Mouse (Mus musculus) embryonic facial prominence, embryonic 10.5 days (tissue): ENCODE measurements at regions not wholly inside any gene's neighbourhood (a gene's known extent, or its start where the extent isn't known, plus 50 kb on each side); places are given as distances from the start of the nearest gene placed in this dataset.

ENCODE experiments used
- DNase-seq: peaks from one replicate; pipeline ENCODE4 v3.0.0-alpha.2; 2017; ENCODE audit warnings: low spot score
- H3K27ac ChIP-seq: fragments of 300-500 bp; sonication (generic); replicated peaks from 2 replicates; pipeline ENCODE4 v1.5.1; 2016; ENCODE audit warnings: mild to moderate bottlenecking
- H3K27me3 ChIP-seq: fragments of 300-500 bp; sonication (generic); replicated peaks from 2 replicates; pipeline ENCODE4 v1.6.1; 2016; ENCODE audit warnings: low read depth, mild to moderate bottlenecking; ENCODE audit not compliant: poor library complexity, severe bottlenecking
- H3K36me3 ChIP-seq: fragments of 300-500 bp; sonication (generic); replicated peaks from 2 replicates; pipeline ENCODE4 v1.6.1; 2016; ENCODE audit warnings: mild to moderate bottlenecking, moderate library complexity
- H3K4me1 ChIP-seq: fragments of 300-500 bp; sonication (generic); 2 replicates; pipeline ENCODE4 v1.6.1; 2016
- H3K4me3 ChIP-seq: fragments of 300-500 bp; sonication (generic); 2 replicates; pipeline ENCODE4 v1.5.1; 2016; ENCODE audit warnings: mild to moderate bottlenecking, moderate library complexity
- H3K9me3 ChIP-seq: fragments of 300-500 bp; sonication (generic); 2 replicates; pipeline ENCODE4 v1.6.1; 2016; ENCODE audit warnings: mild to moderate bottlenecking
- WGBS: fragments of 180-500 bp; shearing (Covaris S2); methylation state at CpG from one replicate; pipeline ENCODE4 v1.1.7; 2016; 5-methylcytosine and 5-hydroxymethylcytosine counted together

DNA sequence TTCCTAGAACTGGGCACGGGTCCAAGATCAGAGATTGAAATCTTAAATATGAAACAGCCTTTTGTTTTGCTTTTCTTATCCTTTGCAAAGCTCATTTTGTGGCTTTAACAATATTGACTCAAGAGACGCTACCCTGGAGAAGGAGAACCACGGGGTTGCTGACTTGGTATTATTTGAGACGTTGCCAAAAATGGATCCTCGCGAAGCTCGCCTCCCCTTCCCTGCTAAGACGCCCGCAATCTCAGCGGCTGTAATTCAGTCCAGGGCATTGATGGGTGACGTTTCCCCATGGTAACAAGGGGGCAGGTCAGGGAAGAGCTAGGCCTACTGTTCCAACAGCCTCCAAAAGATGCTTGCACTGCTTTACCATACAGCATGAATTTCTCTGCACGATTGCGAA is 131.5 kb upstream of the Nav3 start:
- no peak for DNase-seq
- no peaks in the 10 kb centered on the region for H3K36me3 ChIP-seq
- 0 out of 2 replicates have a peak, but pooled peaks cover 3% of the 10 kb centered on the region for H3K4me1 ChIP-seq
- no peaks in the 10 kb centered on the region for H3K27me3 ChIP-seq
- H3K9me3 ChIP-seq, result no peaks in the 10 kb centered on the region
- 80% methylated on average over 13 of the region's 13 CpGs for WGBS
- no peak overlapping the region for H3K27ac ChIP-seq
- no peak overlapping the region for H3K4me3 ChIP-seq

DNA sequence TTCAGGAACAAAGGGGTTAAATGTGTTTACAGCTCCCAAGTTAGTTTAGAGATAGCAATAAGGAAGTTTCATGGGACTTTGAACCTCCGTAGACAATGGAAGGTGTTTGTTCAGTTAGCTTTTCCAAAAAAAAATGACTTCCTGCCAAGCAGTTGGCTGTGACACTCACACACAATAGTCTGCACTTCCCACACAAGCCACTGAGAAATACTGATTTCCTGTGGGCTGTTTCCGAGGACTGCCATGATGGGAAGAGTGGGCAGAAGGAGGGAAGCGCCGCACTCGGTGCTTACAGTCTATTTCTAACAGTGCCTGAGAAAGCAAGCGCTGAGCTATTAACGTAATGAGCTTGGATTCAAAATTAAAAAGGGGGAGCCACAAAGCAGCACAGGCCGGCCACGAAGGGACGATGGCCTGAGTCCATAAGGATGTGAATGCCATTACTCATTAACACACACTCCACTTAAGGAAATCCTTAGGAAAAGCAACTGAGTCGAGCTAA is 144.4 kb upstream of the Nav3 start:
- Histone ChIP-seq H3K27me3 (no peaks in the 10 kb centered on the region), H3K9me3 (no peaks in the 10 kb centered on the region), H3K27ac (no peak overlapping the region), H3K36me3 (no peaks in the 10 kb centered on the region), H3K4me3 (no peak overlapping the region), H3K4me1 (no peaks in the 10 kb centered on the region)
- no peak for DNase-seq
- WGBS, result 81% methylated on average over 11 of the region's 11 CpGs

DNA sequence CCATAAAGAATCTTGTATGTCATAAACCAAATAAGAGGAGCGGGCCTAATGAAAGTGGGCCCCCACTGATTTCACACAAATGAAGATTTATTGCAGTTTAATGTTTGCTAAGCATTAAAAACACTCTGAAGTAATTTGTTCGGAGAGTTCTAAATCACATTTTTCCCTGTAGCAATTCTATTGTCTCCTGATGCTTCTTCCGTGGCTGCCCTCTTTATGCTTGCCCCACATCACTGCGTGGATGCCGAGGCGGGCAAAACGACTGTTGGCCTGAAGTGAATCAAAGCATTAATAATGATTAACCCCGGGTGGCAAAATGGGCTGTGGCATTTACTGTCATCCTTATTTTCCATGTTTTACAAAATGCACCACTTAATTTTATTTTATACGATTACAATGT is 134.9 kb upstream of the E2f7 start:
- H3K4me3 ChIP-seq, result no peak overlapping the region
- H3K36me3 ChIP-seq, result no peaks in the 10 kb centered on the region
- H3K27me3 ChIP-seq, result no peaks in the 10 kb centered on the region
- H3K4me1 ChIP-seq, result no peaks in the 10 kb centered on the region
- no peak overlapping the region for H3K27ac ChIP-seq
- no peak for DNase-seq
- WGBS, result 90% methylated on average over 9 of the region's 9 CpGs
- peaks cover 9% of the 10 kb centered on the region for H3K9me3 ChIP-seq

DNA sequence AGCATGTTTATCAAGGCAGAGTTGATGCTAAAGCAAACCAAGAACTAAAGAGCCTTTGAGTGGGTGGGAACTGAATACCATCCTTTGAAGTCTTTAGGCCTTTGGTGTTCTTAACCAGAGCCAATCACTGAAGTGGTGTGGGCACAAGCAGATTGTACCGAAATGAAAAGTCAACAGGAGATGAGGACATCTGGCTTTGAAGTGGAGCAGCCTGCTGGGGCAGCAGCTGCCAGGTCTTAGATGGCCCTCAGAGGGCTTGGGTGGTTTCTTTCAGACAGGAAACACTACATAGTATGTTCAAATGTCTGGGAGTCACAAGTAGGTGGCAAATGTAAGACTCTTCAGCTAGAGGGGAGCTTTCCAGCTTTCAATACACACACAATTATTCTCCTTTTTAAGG is 128.2 kb upstream of the E2f7 start:
- Histone ChIP-seq H3K4me1 (no peaks in the 10 kb centered on the region), H3K27ac (no peak overlapping the region), H3K4me3 (no peak overlapping the region), H3K36me3 (no peaks in the 10 kb centered on the region), H3K27me3 (no peaks in the 10 kb centered on the region), H3K9me3 (peaks cover 9% of the 10 kb centered on the region)
- no peak for DNase-seq
- WGBS, result 50% methylated on average over 1 of the region's 1 CpGs

DNA sequence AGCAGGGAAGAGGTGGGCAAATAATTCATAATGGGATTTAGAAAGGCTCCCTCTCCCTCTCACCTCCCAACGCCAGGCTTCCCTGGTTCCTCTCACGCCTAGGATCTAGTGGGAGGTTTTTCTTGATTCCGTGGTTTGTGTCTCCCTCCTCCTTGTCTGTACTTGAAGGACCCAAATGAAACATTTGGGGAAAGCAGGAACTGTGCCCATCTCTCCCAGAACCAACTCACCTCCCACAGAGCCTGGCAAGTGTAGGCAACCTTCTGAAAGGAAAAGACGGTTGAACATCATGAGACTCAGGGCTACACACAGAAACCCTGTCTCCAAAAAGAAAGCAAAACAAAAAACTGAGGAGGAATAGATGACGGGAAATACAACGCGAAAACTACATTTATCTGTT is 126.0 kb upstream of the E2f7 start:
- peaks cover under 1% of the 10 kb centered on the region; the same call in 1 of the 2 replicates for H3K9me3 ChIP-seq
- no peaks in the 10 kb centered on the region for H3K36me3 ChIP-seq
- no peaks in the 10 kb centered on the region for H3K27me3 ChIP-seq
- H3K27ac ChIP-seq, result no peak overlapping the region
- 81% methylated on average over 7 of the region's 7 CpGs for WGBS
- DNase-seq, result no peak
- no peaks in the 10 kb centered on the region for H3K4me1 ChIP-seq
- no peak overlapping the region for H3K4me3 ChIP-seq

DNA sequence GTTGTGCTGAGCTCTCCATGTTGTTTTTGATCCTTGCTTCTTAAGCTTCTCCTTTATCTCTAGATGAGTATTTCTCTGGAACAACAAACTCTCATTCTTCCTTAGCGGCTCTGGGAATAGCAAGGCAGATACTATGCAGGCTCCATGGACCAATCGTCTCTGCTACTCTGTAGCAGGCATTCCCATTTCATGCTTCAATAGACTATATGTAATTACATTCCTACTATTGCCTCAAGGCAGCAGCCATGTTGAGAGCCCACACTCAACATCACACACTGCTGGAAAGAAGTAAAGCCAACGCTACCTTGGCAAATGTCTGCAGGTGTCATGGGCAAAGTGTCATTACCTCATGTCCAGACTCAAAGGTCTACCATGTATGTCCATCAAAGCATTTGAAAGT is 119.6 kb upstream of the E2f7 start:
- Histone ChIP-seq H3K27me3 (no peaks in the 10 kb centered on the region), H3K36me3 (no peaks in the 10 kb centered on the region), H3K4me3 (no peak overlapping the region), H3K4me1 (no peaks in the 10 kb centered on the region), H3K9me3 (no peaks in the 10 kb centered on the region), H3K27ac (no peak overlapping the region)
- WGBS, result 92% methylated on average over 3 of the region's 3 CpGs
- no peak for DNase-seq

DNA sequence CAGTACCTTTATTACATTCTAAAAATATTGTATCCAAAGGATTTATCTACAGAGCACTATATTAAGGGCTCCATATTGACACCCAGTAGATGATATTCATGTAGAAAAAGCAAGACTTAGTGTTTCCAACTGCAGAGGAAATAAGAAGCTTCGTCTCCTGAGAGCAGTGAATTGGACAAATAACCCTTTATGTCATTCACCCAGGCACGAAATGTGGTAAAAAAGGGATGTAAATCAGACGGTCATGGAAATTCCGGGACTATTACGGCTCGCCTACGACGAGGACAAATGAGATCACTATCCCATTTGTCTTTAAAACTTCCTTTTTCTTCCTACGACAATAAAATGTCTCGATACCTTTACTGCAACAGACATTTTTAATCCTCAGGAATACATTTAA is 104.8 kb upstream of the E2f7 start:
- no peaks in the 10 kb centered on the region for H3K9me3 ChIP-seq
- no peaks in the 10 kb centered on the region for H3K36me3 ChIP-seq
- no peak overlapping the region for H3K27ac ChIP-seq
- DNase-seq, result no peak
- no peak overlapping the region for H3K4me3 ChIP-seq
- H3K4me1 ChIP-seq, result no peaks in the 10 kb centered on the region
- H3K27me3 ChIP-seq, result no peaks in the 10 kb centered on the region
- WGBS, result 42% methylated on average over 10 of the region's 10 CpGs

DNA sequence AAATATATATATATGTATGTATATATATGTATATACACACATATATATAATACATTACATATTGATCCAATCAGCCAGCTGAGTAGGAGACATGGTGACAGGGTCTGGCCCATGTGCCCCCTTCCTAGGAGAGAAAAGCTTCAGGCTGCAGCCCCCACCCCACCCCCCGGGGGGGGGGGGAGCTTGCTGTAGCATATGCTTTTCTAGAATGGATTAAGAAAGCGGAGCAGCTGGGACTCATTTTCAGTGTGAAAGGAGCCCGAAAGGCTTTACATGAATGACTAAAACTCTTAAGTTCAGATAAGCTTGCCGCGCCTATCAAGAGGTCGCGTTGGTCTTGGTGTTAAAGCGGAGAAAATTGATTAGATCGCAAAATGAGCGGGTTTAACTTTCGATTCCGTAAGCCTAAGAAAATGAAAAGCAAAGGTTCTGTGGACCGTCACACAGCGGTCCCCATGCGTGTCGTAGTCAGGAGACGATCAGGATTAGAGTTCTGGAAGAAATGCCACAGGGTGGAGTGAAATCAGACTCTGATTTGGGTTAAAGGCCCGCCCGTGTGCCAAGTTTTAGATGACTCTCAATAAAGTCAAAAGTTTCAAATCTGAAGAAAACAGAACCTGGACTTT is 103.1 kb upstream of the E2f7 start:
- H3K27ac ChIP-seq, result no peak overlapping the region
- peak; percentile 36 for DNase-seq
- WGBS, result 73% methylated on average over 19 of the region's 19 CpGs
- no peaks in the 10 kb centered on the region for H3K9me3 ChIP-seq
- no peak overlapping the region for H3K4me3 ChIP-seq
- no peaks in the 10 kb centered on the region for H3K27me3 ChIP-seq
- no peaks in the 10 kb centered on the region for H3K36me3 ChIP-seq
- no peaks in the 10 kb centered on the region for H3K4me1 ChIP-seq

DNA sequence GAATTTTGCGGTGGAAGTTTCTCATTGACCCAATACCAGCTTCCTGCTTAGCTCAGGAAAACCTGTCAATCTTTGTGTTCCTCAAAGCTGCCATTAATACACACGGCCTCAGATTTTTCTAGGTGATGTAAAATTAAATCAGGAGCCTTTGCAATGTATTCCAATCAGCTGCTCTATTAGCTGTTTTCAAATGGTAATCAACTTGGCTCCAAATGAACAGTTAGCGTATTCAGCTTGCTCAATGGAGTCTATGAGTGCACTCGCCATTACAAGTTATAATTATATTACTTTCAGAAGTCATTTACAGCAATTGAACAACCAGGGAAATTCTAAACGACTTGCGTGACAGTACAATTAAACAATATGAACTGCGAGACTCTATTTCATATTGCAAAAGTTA is 97.6 kb upstream of the E2f7 start:
- no peak for DNase-seq
- Histone ChIP-seq H3K36me3 (no peaks in the 10 kb centered on the region), H3K9me3 (no peaks in the 10 kb centered on the region), H3K27me3 (no peaks in the 10 kb centered on the region), H3K4me1 (no peaks in the 10 kb centered on the region), H3K27ac (no peak overlapping the region), H3K4me3 (no peak overlapping the region)
- WGBS, result 88% methylated on average over 7 of the region's 7 CpGs

DNA sequence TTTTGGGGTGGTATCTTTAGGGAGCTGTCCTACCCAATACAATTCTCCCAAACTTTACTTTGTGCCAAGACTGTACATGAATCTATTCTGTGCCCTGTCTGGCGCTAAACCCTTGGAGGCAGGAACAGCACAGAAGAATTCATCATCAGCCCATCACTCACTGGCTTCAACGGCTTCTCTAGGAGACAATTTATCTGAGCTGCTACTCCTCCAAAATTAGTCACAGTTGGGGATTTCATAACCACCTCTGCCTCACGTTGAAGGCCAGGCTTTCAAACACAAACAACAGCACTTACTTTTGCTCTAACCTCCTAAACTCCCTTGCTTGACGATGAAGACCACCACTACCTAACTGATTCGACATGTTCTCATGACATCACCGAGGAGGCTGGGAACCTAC is 95.1 kb upstream of the E2f7 start:
- H3K9me3 ChIP-seq, result no peaks in the 10 kb centered on the region
- H3K4me1 ChIP-seq, result 0 out of 2 replicates have a peak, but pooled peaks cover 2% of the 10 kb centered on the region
- H3K27ac ChIP-seq, result no peak overlapping the region
- no peaks in the 10 kb centered on the region for H3K27me3 ChIP-seq
- H3K36me3 ChIP-seq, result no peaks in the 10 kb centered on the region
- DNase-seq, result no peak
- H3K4me3 ChIP-seq, result no peak overlapping the region
- WGBS, result 77% methylated on average over 6 of the region's 6 CpGs

DNA sequence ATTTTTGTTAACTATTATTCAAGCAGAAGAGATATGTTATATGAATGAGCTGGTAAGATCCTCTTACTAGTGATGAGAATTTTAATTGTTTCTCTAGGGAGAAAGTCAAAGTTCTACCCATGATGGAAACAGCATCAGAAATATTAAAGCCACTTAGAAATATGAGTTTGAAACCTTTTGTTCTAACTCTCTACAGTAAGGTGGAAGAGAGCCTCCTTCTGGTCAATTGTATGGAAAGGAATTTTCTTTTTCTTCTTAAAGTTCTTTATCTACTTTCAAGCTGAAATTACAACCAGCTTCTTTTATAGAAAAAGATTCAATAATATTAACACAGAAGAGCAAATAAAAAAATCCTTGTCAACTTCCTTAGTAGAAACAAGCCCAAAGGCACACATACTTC is 94.4 kb upstream of the E2f7 start:
- Histone ChIP-seq H3K4me1 (0 out of 2 replicates have a peak, but pooled peaks cover 2% of the 10 kb centered on the region), H3K36me3 (no peaks in the 10 kb centered on the region), H3K27ac (no peak overlapping the region), H3K9me3 (no peaks in the 10 kb centered on the region), H3K27me3 (no peaks in the 10 kb centered on the region), H3K4me3 (no peak overlapping the region)
- no peak for DNase-seq

DNA sequence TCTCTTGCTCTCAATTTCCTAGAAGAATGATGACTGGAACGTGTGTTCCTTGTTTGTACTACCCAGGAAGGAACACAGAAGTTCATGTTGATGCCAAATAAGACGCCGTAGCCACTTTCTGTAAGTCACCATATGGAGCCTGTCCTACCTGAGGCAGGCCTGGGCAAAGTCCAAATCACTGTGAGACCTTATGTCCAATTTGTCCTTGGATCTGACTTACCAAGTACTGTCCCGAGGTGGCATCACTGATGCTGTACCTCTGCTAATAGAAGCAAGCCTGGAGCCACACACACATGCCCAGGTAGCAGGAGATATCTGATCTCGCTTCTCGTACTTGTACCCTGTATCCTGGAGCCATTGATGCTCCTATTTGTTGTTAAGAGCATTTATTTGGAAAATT is 91.2 kb upstream of the E2f7 start:
- no peak overlapping the region for H3K4me3 ChIP-seq
- DNase-seq, result no peak
- WGBS, result 82% methylated on average over 6 of the region's 6 CpGs
- H3K4me1 ChIP-seq, result 0 out of 2 replicates have a peak, but pooled peaks cover 2% of the 10 kb centered on the region
- H3K36me3 ChIP-seq, result no peaks in the 10 kb centered on the region
- no peaks in the 10 kb centered on the region for H3K27me3 ChIP-seq
- no peak overlapping the region for H3K27ac ChIP-seq
- H3K9me3 ChIP-seq, result no peaks in the 10 kb centered on the region

DNA sequence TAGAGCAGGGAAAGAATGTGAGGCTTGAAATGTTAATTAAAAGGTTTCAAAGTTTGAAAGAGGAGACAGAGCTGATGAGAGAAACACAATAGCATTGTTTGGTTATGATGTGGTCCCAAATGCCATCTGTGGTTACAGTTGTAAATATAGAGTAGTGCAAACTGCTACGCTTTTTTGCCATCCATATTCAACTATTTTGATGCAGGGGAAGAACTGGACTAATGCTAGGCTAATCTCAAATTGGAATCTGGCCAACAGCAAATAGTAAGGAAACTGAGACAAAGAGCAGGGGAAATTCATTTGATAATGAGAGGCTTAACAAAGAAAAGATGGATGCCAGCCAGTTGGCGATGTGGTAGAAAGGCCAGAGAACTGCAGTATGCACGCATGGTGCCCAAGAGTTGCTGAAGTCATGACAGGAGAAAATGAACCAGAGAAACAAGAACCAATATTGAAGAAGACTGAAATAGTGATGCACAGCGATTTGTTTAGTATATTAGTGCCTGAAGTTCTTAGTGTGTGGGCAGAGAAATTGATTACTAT is 87.0 kb upstream of the E2f7 start:
- DNase-seq, result no peak

More for the DNA sequence above, 87.0 kb upstream of the E2f7 start:
- H3K9me3 ChIP-seq, result no peaks in the 10 kb centered on the region
- 0 out of 2 replicates have a peak, but pooled peaks cover 2% of the 10 kb centered on the region for H3K4me1 ChIP-seq
- H3K27ac ChIP-seq, result no peak overlapping the region
- no peak overlapping the region for H3K4me3 ChIP-seq
- no peaks in the 10 kb centered on the region for H3K27me3 ChIP-seq
- 92% methylated on average over 4 of the region's 4 CpGs for WGBS
- no peaks in the 10 kb centered on the region for H3K36me3 ChIP-seq
